ENCODE assay signal across 8 mouse cellular contexts in genomic region chr9:114779984-114780745, GRCm38 (mm10). TPM values are rescaled to one million over a fixed set of nuclear protein-coding genes. Genes with fewer than 3 reads are reported as not detected.
DNase-seq lines count a peak whose midpoint lies in the region; ATAC-seq and TF ChIP-seq lines count a peak whose summit lies in the region.

No protein-coding gene starts in this region.

- H3K4me2 ChIP-seq in forebrain, embryonic 12.5 days = peak overlapping the region; percentile 95
- H3K4me2 ChIP-seq in limb, embryonic 13.5 days (replicated peaks) = peak overlapping the region; percentile 90

- H3K4me3 ChIP-seq in E14TG2a.4 (replicated peaks; ENCODE audit: low read length) = peak overlapping the region; percentile 89
- peak overlapping the region; percentile 52 for H3K4me3 ChIP-seq in forebrain, embryonic 12.5 days (replicated peaks)
- peak overlapping the region; percentile 72 for H3K4me3 ChIP-seq in limb, embryonic 13.5 days

- H3K9ac ChIP-seq in forebrain, embryonic 12.5 days = peak overlapping the region; percentile 71
- peak overlapping the region; percentile 87 for H3K9ac ChIP-seq in limb, embryonic 13.5 days

- no peaks in the 10 kb centered on the region for H3K27me3 ChIP-seq in E14TG2a.4 (ENCODE audit: insufficient read depth, low read length)
- H3K27me3 ChIP-seq in forebrain, embryonic 12.5 days = 0 out of 2 replicates have a peak, but pooled peaks cover 3% of the 10 kb centered on the region
- no peaks in the 10 kb centered on the region for H3K27me3 ChIP-seq in limb, embryonic 13.5 days

- H3K27ac ChIP-seq in forebrain, embryonic 12.5 days = no peak overlapping the region
- peak overlapping the region; percentile 88; the same call in 1 of the 2 replicates for H3K27ac ChIP-seq in limb, embryonic 13.5 days

- H3K4me1 ChIP-seq in E14TG2a.4 (replicated peaks; ENCODE audit: low read depth, low read length) = peaks cover 85% of the 10 kb centered on the region
- peaks cover 26% of the 10 kb centered on the region for H3K4me1 ChIP-seq in forebrain, embryonic 12.5 days
- peaks cover 37% of the 10 kb centered on the region for H3K4me1 ChIP-seq in limb, embryonic 13.5 days

- peaks cover 14% of the 10 kb centered on the region for H3K36me3 ChIP-seq in E14TG2a.4 (ENCODE audit: insufficient read depth, low read length)
- no peaks in the 10 kb centered on the region for H3K36me3 ChIP-seq in forebrain, embryonic 12.5 days (replicated peaks)
- H3K36me3 ChIP-seq in limb, embryonic 13.5 days = peaks cover under 1% of the 10 kb centered on the region; the same call in 1 of the 2 replicates

- TF ChIP-seq CTCF in E14TG2a.4 (conservative IDR thresholded peaks at IDR 0.05; ENCODE audit: low read length) = no peak

- peak; percentile 46 for DNase-seq in 3T3-L1 (ENCODE audit: low read depth, low spot score)
- DNase-seq in retina, postnatal 1 day = peak; percentile 57
- DNase-seq in urinary bladder, postnatal 10 days (ENCODE audit: low spot score) = no peak
- no peak for DNase-seq in ovary, postnatal 14 days (ENCODE audit: low spot score)
- no peak for DNase-seq in c-Kit-positive CD71-positive TER-119-positive erythroid progenitor cells, embryonic 14.5 days (ENCODE audit: low spot score)

- H3K9me3 ChIP-seq in E14TG2a.4 (ENCODE audit: low read length) = no peaks in the 10 kb centered on the region
- H3K9me3 ChIP-seq in forebrain, embryonic 12.5 days = no peaks in the 10 kb centered on the region
- H3K9me3 ChIP-seq in limb, embryonic 13.5 days = no peaks in the 10 kb centered on the region

- ATAC-seq in forebrain, embryonic 12.5 days (ENCODE audit: low FRiP score) = no peak
- 0 out of 2 replicates have a peak, but pooled peaks have one; percentile 11 for ATAC-seq in limb, embryonic 13.5 days (ENCODE audit: low FRiP score, low read depth)

- WGBS in forebrain, embryonic 12.5 days = 32% methylated on average over 23 of the region's 23 CpGs
- 23% methylated on average over 23 of the region's 23 CpGs for WGBS in limb, embryonic 13.5 days

RNA-seq across cellular contexts. Expression of gene Cmtm7, which starts 1.5 kb away (rescaled TPM):
- polyA plus RNA-seq in forebrain, embryonic 12.5 days (2016; fragmentation: Nextera tagmentation; extraction: Ambion mirVana) = 32.3 and 41.2 TPM in 2 replicates
- polyA plus RNA-seq in limb, embryonic 13.5 days (2015; fragmentation: Nextera tagmentation; extraction: Ambion mirVana) = 110 and 115 TPM in 2 replicates

RNA-seq across cellular contexts. Expression of gene Cmtm6, which starts 49.2 kb away (rescaled TPM):
- 25.4 and 25.6 TPM in 2 replicates for polyA plus RNA-seq in forebrain, embryonic 12.5 days (2016; fragmentation: Nextera tagmentation; extraction: Ambion mirVana)
- 28.9 and 32.0 TPM in 2 replicates for polyA plus RNA-seq in limb, embryonic 13.5 days (2015; fragmentation: Nextera tagmentation; extraction: Ambion mirVana)

Comparison
In these comparisons a context has a peak if more than half of its experiments do, and no peak if none do; other contexts are left out.
1. DNase-seq: peak in 3T3-L1 (single experiment) and retina, postnatal 1 day (single experiment); none in urinary bladder, postnatal 10 days (single experiment), ovary, postnatal 14 days (single experiment) and c-Kit-positive CD71-positive TER-119-positive erythroid progenitor cells, embryonic 14.5 days (single experiment).
2. Peak in every context shown above with its lines, with median percentiles within 50 percentile points of each other: H3K4me3 ChIP-seq.